Comparison of ENCODE assay signal across 10 mouse cellular contexts in the genomic region with DNA sequence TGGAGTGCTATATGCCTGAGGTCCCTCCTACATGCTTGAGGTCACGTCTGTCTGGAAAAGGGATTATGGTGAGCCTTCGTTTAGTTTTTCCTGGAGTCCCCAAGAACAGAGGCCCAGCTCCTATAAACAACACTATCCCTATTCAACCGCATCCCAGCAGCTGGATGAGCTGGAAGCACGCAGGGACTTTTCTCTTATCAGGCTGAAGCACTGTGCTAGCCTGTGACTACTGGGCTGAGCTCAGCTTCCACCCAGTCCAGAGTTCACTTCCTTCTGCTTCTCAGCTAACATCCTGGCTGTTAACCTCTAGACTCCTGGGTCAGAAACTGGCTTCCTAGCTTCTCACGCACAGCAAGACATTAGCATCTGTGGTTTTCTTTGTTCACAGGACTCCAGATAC. TPM values are rescaled to one million over a fixed set of nuclear protein-coding genes. Genes with fewer than 3 reads are reported as not detected.
A peak's percentile ranks its signal among the peaks of the same experiment; 100 is the strongest.
DNase-seq lines count a peak whose midpoint lies in the region; ATAC-seq and TF ChIP-seq lines count a peak whose summit lies in the region.
"Had no signal": no experiment of that assay in that cellular context is flagged by ENCODE, and none has a peak within 500 bp of the region (broad histone marks: within the 10 kb centered on the region; RNA-seq: fewer than 3 reads in every experiment).

No protein-coding gene starts in this region.

- intact Hi-C loops in left cerebral cortex, postnatal 14 days (cut with DNase I) = no loop called here

- peak; percentile 81 for ATAC-seq in intestine, postnatal 0 days
- ATAC-seq in limb, embryonic 13.5 days (ENCODE audit: low FRiP score, low read depth) = no peak

- peak overlapping the region; percentile 62 for H3K27ac ChIP-seq in liver, adult 2 months (replicated peaks; ENCODE audit: insufficient read depth, low read depth, low read length)
- peak overlapping the region; percentile 95 for H3K27ac ChIP-seq in intestine, postnatal 0 days (ENCODE audit: low read depth, low read length)
- no peak overlapping the region for H3K27ac ChIP-seq in limb, embryonic 13.5 days
- H3K27ac ChIP-seq: forebrain, embryonic 12.5 days; macrophage had no signal

- no peak overlapping the region for H3K4me3 ChIP-seq in liver, adult 2 months (ENCODE audit: insufficient read depth, low read depth, low read length)
- no peak overlapping the region for H3K4me3 ChIP-seq in intestine, postnatal 0 days (ENCODE audit: low read depth, low read length)
- H3K4me3 ChIP-seq in limb, embryonic 13.5 days = no peak overlapping the region
- H3K4me3 ChIP-seq: forebrain, embryonic 12.5 days had no signal

- no peaks in the 10 kb centered on the region for H3K79me2 ChIP-seq in liver, adult 2 months (ENCODE audit: control insufficient read depth, insufficient read depth, low read length)

- H3K36me3 ChIP-seq in liver, adult 2 months (ENCODE audit: control insufficient read depth, insufficient read depth, low read length) = no peaks in the 10 kb centered on the region
- H3K36me3 ChIP-seq in intestine, postnatal 0 days (ENCODE audit: control insufficient read depth, insufficient read depth) = peaks cover 32% of the 10 kb centered on the region; the same call in 1 of the 2 replicates
- peaks cover 18% of the 10 kb centered on the region for H3K36me3 ChIP-seq in limb, embryonic 13.5 days
- H3K36me3 ChIP-seq: forebrain, embryonic 12.5 days had no signal

- H3K9ac ChIP-seq in liver, adult 2 months (ENCODE audit: low read depth, low read length) = no peak overlapping the region
- peak overlapping the region; percentile 34; the same call in 1 of the 2 replicates for H3K9ac ChIP-seq in intestine, postnatal 0 days (ENCODE audit: low read depth, low read length)
- peak overlapping the region; percentile 31; the same call in 1 of the 2 replicates for H3K9ac ChIP-seq in limb, embryonic 13.5 days
- H3K9ac ChIP-seq: forebrain, embryonic 12.5 days had no signal

- peak overlapping the region; percentile 27 for H3K4me2 ChIP-seq in intestine, postnatal 0 days (replicated peaks; ENCODE audit: low read depth)
- no peak overlapping the region for H3K4me2 ChIP-seq in limb, embryonic 13.5 days (replicated peaks)
- H3K4me2 ChIP-seq: forebrain, embryonic 12.5 days had no signal

- no peak for TF ChIP-seq CTCF in liver, adult 2 months (IDR thresholded peaks at IDR 0.05; ENCODE audit: low read depth, low read length)
- TF ChIP-seq CTCF in intestine, postnatal 0 days (IDR thresholded peaks at IDR 0.05; ENCODE audit: low read depth) = no peak

- DNase-seq in liver, adult 2 months (ENCODE audit: extremely low read depth, low read depth, low spot score) = peak; percentile 85
- no peak for DNase-seq in liver
- no peak for DNase-seq in adrenal gland, adult 18-20 months (ENCODE audit: low spot score in 2 of 2)
- no peak for DNase-seq in ovary, adult 18-20 months (ENCODE audit: low spot score)
- no peak for DNase-seq in left cerebral cortex, postnatal 14 days (ENCODE audit: low spot score in 2 of 2)

- 0 out of 2 replicates have a peak, but pooled peaks have one; percentile 16 for TF ChIP-seq POLR2A in liver, adult 2 months (IDR thresholded peaks at IDR 0.05; ENCODE audit: extremely low read depth, insufficient read depth, low read length)

- no peaks in the 10 kb centered on the region for H3K9me3 ChIP-seq in intestine, postnatal 0 days (ENCODE audit: control insufficient read depth)
- H3K9me3 ChIP-seq in limb, embryonic 13.5 days = no peaks in the 10 kb centered on the region
- H3K9me3 ChIP-seq: forebrain, embryonic 12.5 days had no signal

- 26% methylated on average over 5 of the region's 5 CpGs for whole genome bisulfite sequencing in liver, adult 2 months
- WGBS in intestine, postnatal 0 days = 13% methylated on average over 5 of the region's 5 CpGs
- WGBS in limb, embryonic 13.5 days = 44% methylated on average over 5 of the region's 5 CpGs

- H3K27me3 ChIP-seq in liver, adult 2 months (ENCODE audit: control insufficient read depth, insufficient read depth, low read length) = no peaks in the 10 kb centered on the region
- no peaks in the 10 kb centered on the region for H3K27me3 ChIP-seq in intestine, postnatal 0 days (replicated peaks; ENCODE audit: control insufficient read depth, insufficient read depth, low read length)
- peaks cover 3% of the 10 kb centered on the region; the same call in 1 of the 2 replicates for H3K27me3 ChIP-seq in limb, embryonic 13.5 days

- H3K4me1 ChIP-seq in liver, adult 2 months (ENCODE audit: control insufficient read depth, insufficient read depth, low read length) = peaks cover 18% of the 10 kb centered on the region
- peaks cover 39% of the 10 kb centered on the region; the same call in 1 of the 2 replicates for H3K4me1 ChIP-seq in intestine, postnatal 0 days (replicated peaks; ENCODE audit: control insufficient read depth, insufficient read depth, low read length)
- H3K4me1 ChIP-seq in limb, embryonic 13.5 days = peaks cover 7% of the 10 kb centered on the region; the same call in 1 of the 2 replicates

RNA-seq across cellular contexts. Expression of a gene that starts 5.6 kb away (rescaled TPM):
- total RNA-seq in liver, adult 2 months (2014; rRNA removed) = 2.3 and 6.9 TPM in 2 replicates
- 5.2 and 7.4 TPM in 2 replicates for polyA plus RNA-seq in liver, adult 2 months (2012; rRNA removed)
- 836 and 862 TPM in 2 replicates for polyA plus RNA-seq in intestine, postnatal 0 days (2015; fragmentation: Nextera tagmentation; extraction: Ambion mirVana)
- 1.7 and 2.0 TPM in 2 replicates for polyA plus RNA-seq in limb, embryonic 13.5 days (2015; fragmentation: Nextera tagmentation; extraction: Ambion mirVana)
- total RNA-seq in adrenal gland, adult 18-20 months (2021) = 1 to 10 TPM; 1.8 to 2.8 TPM
- total RNA-seq in left cerebral cortex, postnatal 14 days (2021) = not detected
- total RNA-seq: left cerebral cortex, adult 8-10 months had no signal
- polyA plus RNA-seq: macrophage had no signal

RNA-seq across cellular contexts. Expression of a gene that starts 15.7 kb away (rescaled TPM):
- total RNA-seq in liver, adult 2 months (2014; rRNA removed) = 40.7 and 59.9 TPM in 2 replicates
- 132 and 143 TPM in 2 replicates for polyA plus RNA-seq in liver, adult 2 months (2012; rRNA removed)
- polyA plus RNA-seq in intestine, postnatal 0 days (2015; fragmentation: Nextera tagmentation; extraction: Ambion mirVana) = 40.6 and 41.7 TPM in 2 replicates
- polyA plus RNA-seq in limb, embryonic 13.5 days (2015; fragmentation: Nextera tagmentation; extraction: Ambion mirVana) = 123 and 124 TPM in 2 replicates
- 10 to 100 TPM; 45.5 to 64.9 TPM for total RNA-seq in adrenal gland, adult 18-20 months (2021)
- 10 to 100 TPM; 48.4 to 50.9 TPM for total RNA-seq in left cerebral cortex, postnatal 14 days (2021)

RNA-seq across cellular contexts. Expression of a gene that starts 21.5 kb away (rescaled TPM):
- 1.7 and 2.0 TPM in 2 replicates for total RNA-seq in liver, adult 2 months (2014; rRNA removed)
- polyA plus RNA-seq in liver, adult 2 months (2012; rRNA removed) = 3.3 and 5.3 TPM in 2 replicates
- 1.5 and 1.8 TPM in 2 replicates for polyA plus RNA-seq in intestine, postnatal 0 days (2015; fragmentation: Nextera tagmentation; extraction: Ambion mirVana)
- polyA plus RNA-seq in limb, embryonic 13.5 days (2015; fragmentation: Nextera tagmentation; extraction: Ambion mirVana) = 1.9 and 2.3 TPM in 2 replicates
- total RNA-seq in adrenal gland, adult 18-20 months (2021) = 1 to 10 TPM; 1.7 to 2.6 TPM
- 1 to 10 TPM; 3.0 to 3.5 TPM for total RNA-seq in left cerebral cortex, postnatal 14 days (2021)

RNA-seq across cellular contexts. Expression of a gene that starts 27.9 kb away (rescaled TPM):
- 24.8 and 28.9 TPM in 2 replicates for total RNA-seq in liver, adult 2 months (2014; rRNA removed)
- 120 and 133 TPM in 2 replicates for polyA plus RNA-seq in liver, adult 2 months (2012; rRNA removed)
- polyA plus RNA-seq in intestine, postnatal 0 days (2015; fragmentation: Nextera tagmentation; extraction: Ambion mirVana) = 685 and 722 TPM in 2 replicates
- 110 and 112 TPM in 2 replicates for polyA plus RNA-seq in limb, embryonic 13.5 days (2015; fragmentation: Nextera tagmentation; extraction: Ambion mirVana)
- 10 to 100 TPM; 48.4 to 83.8 TPM for total RNA-seq in adrenal gland, adult 18-20 months (2021)
- 10 to 100 TPM; 11.5 to 19.4 TPM for total RNA-seq in left cerebral cortex, postnatal 14 days (2021)

RNA-seq across cellular contexts. Expression of a gene that starts 35.3 kb away (rescaled TPM):
- 1.0 and 1.7 TPM in 2 replicates for total RNA-seq in liver, adult 2 months (2014; rRNA removed)
- polyA plus RNA-seq in liver, adult 2 months (2012; rRNA removed) = 5.0 and 11.3 TPM in 2 replicates
- 35.2 and 37.0 TPM in 2 replicates for polyA plus RNA-seq in intestine, postnatal 0 days (2015; fragmentation: Nextera tagmentation; extraction: Ambion mirVana)
- 5.8 and 7.5 TPM in 2 replicates for polyA plus RNA-seq in limb, embryonic 13.5 days (2015; fragmentation: Nextera tagmentation; extraction: Ambion mirVana)
- 1 to 10 TPM; 4.8 TPM for total RNA-seq in adrenal gland, adult 18-20 months (2021)
- 1 to 10 TPM; 6.6 to 8.0 TPM for total RNA-seq in left cerebral cortex, postnatal 14 days (2021)
- polyA plus RNA-seq: macrophage had no signal
